Mouse (Mus musculus) frontal cortex, adult (tissue): ENCODE results near the gene Atf1.
A peak's percentile ranks its signal among the peaks of the same experiment; 100 is the strongest.

Experiments used
- ATAC-seq: cut with Nextera tagmentation; 2 replicates; pipeline ENCODE4 v1.9.2; 2017; ENCODE audit warnings: mild to moderate bottlenecking, moderate library complexity, mixed read lengths; ENCODE audit not compliant: low TSS enrichment

Atf1 gene

DNA sequence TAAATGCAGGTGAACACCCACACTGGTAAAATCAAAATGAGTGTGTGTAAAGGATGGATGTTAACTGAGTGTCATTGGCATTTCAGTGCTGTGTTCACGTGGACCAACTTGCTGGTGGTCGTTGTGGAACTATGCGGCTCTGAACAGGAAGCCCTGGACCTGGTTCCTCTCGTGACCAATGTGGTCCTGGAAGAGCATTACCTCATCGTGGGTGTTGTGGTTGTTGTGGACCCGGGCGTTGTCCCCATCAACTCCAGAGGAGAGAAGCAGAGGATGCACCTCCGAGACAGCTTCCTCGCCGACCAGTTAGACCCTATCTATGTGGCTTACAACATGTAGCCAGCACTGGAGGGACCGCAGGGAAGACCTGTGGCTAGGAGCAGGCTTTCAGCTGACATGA lies 12.5 kb upstream of the Atf1 start:
- ATAC-seq, result no peak

DNA sequence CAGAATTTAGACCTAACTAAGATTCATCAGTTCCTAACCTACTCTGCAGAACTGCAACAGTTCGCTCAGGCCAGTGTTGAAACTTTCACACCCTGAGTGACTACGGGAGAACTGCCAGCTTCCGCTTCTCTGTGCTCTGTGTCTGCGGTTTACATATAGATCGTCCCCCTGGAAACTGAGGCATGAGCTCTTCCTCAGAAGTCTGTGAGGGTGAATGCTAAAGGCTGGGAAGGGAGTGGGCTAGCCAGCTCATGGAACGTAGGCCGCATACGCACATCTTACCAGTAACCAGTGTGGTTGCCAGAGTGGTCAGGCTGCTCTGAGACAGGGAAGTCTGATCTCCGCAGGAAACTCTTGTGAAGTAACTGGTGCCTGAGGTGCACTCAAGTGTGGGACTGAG lies 11.4 kb upstream of the Atf1 start:
- ATAC-seq, result peak; percentile 17; the same call in 1 of the 2 replicates

DNA sequence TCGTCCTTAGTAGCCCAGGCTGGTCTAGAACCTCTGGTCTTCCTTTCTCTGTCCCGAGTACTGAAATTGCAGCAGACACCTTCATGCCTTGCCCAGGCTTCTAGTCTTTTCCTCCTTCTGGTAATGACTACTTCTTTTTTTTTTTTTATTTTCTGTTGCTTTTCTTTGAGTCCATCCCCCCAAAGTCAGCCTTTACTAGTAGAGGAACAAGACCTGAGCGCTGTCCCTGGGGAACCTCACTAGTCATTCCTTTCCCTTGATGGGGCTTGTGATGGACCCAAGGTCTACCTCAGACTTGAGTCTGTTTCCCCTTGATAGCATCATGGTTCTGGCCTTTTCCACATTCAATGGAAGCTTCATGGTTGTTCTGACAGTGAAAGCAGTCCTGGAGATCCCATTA lies 9.6 kb upstream of the Atf1 start:
- ATAC-seq, result no peak

DNA sequence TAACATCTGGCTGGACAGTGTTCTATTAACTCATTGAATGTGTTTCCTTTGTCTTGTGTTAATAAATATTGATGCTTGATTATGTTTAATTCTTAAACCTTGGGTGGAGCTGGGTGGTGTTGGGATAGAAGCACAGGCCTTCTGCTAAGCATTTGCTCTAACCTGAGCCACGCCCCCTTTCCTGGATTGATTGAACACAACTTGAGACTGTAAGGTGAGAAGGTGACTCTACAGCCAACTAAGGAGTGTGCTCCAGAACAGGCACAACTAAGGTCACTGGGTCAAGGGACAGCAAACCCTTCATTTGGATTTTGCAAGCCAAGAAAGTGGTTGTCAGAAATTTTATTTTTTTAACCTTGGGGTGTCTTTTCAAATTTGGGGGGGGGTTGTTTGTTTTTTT lies 8.2 kb upstream of the Atf1 start:
- ATAC-seq, result no peak

DNA sequence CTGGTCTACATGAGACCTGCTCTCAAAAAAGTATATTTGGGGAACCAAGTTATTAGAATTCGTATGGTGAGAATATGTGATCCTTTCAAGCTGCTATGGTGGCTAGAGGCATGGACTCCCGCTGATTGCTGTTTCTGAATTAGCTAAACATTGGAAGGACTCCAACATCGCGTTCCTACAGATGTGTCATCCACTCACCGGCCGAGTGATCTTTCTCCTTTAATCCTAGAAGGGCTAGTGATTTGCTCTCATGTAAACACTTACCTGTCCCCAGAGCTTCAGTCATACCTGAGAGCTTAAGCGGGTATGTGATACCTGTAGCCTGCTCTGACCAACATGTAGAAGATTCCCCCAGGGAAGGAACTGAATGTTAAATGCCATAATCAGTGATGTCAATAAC lies 6.7 kb upstream of the Atf1 start:
- ATAC-seq, result no peak

DNA sequence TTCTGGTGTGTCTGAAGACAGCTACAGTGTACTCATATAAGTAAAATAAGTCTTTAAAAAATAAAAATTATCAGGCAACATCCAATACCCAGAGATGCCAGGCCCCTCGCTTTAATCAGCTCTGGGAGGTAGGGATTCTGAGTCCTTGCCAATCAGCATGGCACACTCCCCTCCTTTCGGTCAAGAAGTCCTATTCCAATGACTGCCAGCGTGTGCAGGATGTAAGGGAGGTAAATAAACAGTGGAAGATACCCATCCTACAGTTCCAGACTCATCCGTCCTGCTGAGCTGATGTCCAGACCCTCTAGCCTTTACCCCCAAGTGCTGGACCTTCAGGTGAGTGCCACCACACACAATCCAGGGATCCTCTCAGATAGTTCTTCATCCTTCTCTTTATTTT lies 2.2 kb upstream of the Atf1 start:
- no peak for ATAC-seq

DNA sequence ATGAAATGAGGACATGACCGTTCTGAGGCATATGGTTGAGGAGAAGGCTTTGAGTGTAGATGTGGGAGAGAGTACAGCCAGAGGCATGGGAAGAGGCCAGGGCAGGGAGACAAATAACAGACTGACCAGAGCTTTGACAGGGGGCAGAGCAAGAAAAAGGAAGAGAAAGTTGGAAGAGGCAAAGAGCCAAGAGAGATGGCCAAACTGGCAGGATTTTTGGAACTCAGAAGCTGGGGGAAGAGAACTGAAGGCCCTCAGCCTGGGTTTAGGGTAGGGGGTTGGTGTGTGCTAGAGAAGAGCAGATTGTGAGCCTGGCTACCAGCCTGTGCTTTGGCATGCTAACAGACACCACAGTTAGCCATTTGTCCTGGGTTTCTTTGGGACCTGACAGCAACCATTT lies 1.7 kb upstream of the Atf1 start:
- no peak for ATAC-seq

DNA sequence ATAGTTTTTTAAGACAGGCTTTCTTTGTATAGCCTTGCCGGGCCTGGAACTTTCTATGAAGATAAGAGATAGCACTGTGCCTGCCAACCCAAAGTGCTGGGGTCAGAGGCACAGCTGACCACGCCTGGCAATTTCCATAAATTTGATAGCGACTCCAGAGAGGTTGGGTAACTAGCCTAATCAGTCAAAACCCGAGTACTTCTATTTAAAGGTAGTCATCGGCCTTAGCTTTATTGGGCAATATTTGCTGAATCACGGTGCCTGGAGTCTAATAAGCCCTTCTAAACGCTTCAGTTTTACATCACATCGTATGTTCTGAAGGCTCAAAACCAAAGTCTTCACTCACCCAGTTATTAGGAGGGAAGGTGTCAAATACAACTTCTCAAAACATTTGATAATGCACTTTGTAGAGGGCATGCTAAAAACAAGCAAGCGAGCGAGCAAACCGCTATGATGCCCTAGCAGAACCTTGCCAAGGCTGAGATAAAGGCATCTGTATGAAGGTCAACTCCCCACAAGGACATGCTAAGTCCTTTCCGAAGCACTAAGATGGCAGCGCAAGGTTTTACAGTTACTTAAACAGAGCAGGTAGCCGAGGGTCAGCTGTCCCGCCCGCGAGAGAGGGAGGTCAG lies 472 bp upstream of the Atf1 start:
- 0 out of 2 replicates have a peak, but pooled peaks have one; percentile 16 for ATAC-seq

DNA sequence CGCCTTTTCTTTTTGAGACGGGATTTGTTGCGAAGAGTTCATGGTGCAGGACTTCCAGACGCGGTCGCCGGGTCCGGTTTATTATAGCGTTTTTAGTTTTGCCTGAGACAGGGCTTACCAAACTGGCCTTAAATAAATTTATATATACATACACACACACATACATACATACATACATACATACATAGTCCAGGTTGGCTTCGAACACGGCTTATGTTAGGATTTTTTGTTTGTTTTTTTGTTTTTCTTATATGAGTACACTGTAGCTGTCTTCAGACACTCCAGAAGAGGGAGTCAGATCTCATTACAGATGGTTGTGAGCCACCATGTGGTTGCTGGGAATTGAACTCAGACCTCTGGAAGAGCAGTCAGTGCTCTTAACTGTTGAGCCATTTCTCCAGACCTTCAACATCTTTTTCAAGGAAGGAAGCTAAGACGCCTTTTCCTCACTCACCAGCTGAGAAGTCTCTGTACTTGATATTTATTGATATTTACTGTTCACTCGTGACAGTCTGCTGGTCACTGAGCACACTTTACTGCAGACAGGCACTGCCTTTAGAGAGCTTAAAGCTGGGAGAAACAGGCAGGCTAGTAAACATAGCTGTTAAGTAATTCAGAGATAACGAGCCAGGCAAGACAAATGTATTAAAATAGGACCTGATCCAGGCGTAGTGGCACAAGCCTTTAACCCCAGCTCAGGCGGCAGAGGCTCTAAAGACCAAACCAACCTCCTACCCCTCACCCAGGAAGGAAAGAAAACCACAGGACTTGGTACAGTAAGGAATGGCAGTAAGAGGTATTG lies 1.1 kb downstream of the Atf1 start:
- ATAC-seq, result no peak

DNA sequence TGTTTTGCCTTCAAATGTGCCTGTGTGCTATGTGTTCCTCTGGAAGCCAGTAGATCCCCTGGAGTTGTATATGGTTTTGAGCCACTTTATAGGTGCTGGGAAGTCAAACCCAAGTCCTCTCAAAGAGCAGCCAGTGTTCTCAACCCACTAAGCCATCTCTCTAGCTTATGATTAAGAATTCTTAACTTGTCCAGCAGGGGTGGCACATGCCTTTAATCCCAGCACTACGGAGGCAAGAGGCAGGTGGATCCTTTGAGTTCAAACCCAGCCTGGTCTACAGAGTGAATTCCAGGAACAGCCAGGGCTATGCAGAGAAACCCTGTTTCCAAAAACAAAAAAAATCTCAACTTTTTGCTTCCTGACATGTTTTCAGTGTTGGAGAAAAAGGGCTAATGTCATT lies 3.0 kb downstream of the Atf1 start:
- ATAC-seq, result no peak

DNA sequence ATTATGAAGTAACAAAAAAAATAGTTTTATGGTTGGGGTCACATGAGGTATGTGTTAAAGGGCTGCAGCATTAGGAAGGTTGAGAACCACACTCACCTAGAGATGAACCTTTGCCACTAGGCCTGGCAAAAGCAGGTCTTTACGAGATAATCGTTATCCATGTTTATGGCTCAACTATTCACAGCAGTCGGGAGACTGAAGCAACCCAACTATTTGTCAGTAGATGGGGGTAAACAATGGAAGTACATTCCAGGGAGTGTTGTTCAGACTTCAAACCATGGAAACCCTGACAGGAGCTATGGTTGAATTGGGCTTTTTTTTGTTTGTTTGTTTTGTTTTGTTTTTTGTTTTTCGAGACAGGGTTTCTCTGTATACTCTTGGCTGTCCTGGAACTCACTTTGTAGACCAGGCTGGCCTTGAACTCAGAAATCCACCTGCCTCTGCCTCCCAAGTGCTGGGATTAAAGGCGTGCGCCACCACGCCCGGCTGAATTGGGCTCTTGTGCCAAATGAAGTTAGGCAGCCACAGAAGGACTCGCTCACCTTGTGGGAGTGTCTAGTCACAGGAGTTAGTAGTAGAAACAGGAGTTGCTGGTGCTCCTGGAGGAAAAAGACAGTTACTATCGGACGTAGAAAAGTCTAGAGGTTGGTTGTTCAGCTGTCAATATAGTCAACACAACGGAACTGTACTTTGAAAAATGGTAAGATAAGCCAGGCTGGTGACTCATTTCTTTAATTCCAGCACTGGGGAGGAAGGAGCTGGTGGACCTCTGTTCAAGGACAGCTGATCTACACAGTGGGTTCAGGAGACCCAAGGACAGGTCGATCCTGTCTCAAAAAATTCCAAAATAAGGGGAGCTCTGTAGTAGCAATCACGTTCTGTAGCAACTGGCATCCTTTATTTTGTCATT lies 4.3 kb downstream of the Atf1 start:
- ATAC-seq, result no peak

DNA sequence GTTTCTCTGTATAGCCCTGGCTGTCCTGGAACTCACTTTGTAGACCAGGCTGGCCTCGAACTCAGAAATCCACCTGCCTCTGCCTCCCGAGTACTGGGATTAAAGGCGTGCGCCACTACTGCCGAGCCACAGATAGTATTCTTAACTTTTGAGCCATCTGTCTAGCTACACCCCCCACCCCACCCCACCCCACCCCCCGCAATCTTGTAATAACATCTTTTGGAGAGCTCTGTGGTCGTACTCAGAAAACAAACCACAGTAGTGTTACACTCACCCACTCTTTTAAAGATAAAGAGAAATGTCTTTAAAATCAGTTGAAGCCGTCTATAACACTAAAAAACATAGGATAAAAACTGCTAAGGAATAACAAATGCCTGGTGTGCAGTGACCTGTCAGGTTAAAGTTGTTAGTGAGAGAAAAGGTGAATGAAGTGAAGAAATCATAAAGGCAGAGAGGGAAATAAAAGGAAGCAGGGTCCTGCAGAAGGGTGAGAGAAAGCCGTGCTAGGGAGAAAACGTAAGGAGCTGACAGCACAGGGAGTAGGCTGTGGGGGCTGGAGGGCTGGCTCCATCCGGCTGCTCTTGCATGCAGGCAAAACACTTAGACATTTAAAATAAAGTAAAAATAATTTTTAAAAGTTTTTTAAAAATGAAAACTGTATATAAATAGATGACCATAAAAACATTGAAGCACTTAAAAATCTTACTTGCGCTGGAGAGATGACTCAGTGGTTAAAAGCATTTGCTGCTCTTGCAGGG lies 7.8 kb downstream of the Atf1 start:
- ATAC-seq, result peak; percentile 73

DNA sequence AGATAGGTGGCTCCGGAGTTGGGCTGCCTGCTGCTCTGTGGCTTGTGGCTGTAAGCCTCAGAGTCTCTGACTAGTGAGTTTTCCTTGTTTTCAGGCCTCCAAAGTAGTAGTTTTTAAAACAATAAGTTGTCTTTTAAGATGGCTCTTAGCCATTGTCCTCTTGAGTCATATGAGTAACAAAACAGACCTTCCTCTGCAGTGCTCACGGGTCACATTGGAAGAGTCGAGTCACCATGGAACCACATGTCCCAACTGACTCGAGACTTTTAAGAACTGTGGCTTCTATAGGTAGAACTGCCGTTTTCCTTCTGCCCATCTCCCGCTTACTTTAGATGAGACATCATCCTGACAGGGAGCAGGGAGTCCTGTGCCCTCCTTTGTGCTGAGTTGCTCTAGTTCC lies 9.3 kb downstream of the Atf1 start:
- no peak; the same call in 1 of the 2 replicates for ATAC-seq

DNA sequence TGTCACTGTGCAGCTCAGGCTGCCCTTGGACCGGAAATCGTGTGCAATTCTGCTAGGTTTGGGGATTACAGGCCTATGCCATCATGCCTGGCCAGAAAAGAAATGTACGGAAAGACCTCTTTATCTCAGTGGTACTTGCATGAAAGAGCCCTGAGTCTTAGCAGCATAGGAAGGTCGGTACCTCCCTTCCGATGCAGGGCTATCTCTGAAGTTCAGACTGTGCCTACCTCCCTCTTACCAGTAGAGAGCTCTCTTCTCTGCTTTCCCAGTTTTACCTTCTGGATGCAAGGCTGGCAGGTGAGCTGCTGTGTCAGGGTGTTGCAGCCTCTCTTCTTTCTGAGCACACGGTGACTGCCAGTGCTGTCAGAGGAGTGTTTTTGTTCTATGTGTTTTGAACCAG lies 14.2 kb downstream of the Atf1 start:
- ATAC-seq, result no peak

DNA sequence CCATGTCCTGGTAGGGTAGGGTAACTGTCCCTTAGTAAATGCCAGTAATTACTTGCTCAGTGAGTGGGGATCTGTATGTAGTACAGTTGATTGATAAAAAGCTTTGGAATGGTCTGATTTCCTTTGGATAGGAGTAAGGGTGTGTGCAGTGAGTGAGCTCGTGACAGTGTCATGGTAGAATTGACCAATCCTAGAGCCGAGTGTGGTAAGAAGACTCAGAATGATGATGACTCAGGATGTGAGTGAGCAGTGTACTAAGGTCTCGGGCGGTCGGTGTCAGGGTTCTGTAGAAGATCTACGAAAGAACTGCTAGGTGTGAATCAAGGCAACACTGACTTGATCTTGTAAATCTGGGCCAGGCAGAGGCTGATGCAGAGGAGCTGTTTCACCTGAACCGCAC lies 18.3 kb downstream of the Atf1 start:
- no peak for ATAC-seq

DNA sequence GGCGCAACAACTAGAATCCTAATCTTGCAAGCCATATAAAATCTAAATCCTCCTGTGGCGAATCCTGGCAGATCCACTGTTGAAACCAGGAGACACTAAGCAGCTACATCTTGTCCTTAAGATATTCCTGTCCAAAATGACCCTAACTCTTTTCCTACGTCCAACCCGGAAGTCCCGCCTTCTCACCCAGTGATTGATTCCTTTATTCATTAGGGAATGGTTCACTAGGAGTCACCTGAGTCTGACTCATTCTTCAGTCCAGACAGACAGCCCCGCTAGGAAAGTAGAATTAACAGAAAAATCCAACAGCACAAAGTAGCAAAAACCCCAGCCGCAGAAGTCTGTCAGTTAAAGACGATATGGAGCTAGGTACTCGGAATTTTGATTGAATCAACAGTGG lies 19.7 kb downstream of the Atf1 start:
- ATAC-seq, result no peak

DNA sequence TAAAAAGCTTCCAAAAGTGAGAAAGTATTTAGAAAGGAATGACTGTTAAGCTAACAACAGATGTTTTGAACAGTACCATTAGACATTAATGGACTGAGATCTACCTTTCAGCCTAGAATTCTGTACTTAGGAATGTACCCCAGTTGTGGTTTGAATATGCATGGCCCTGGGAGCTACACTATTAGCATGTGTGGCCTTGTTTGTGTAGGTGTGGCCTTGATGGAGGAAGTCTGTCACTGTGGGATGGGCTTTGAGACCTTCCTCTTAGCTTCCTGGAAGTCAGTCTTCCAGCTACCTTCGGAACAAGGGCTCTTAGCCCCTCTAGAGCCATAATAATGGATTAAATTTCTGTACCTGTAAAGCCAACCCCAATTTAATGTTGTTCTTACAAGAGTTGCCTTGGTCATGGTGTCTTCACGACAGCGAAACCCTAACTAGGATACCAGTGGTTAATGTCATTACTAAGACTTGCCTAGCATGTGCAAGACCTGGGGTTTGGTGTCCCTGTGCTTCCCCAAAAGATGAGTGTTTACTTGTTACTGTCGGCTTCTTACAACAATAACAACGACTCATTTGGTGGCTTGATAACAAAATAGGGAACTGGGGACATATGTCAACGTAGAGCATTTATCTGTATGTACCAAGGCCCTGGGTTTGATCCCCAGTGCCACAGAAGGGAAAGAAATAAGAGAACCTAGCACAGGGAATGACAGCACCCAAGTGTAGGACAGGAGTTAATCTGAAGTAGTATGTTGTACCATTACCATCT lies 21.2 kb downstream of the Atf1 start:
- no peak for ATAC-seq

DNA sequence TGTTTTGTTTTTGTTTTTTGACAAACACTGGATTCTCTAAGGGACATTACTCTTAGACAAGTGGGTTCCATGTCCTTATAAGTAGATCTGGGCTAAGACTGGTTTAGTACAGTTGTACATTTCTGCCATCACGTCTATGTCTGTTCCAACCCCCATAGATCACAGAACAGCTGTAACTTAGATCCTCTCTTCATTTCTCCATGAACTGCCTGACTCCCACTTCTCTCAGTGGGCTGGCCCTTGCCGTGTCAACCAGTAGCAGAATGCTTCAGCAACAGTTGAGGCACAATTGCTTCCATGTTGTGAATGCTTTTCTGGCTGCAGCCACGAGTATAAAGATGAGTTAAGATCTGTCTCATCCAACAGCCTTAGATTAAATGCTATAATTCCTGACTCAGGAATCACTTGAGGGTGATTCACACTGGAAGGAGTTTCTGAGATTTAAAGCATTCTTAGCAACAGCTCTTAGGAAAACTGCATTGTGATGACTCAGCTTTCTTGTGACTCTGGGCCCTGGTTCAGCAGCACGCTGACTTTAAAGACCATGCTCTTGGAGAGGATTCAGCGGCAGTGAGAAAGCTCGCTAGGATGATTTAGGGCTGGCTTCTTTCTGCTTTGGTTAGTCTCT lies 23.6 kb downstream of the Atf1 start:
- ATAC-seq, result peak; percentile 77

DNA sequence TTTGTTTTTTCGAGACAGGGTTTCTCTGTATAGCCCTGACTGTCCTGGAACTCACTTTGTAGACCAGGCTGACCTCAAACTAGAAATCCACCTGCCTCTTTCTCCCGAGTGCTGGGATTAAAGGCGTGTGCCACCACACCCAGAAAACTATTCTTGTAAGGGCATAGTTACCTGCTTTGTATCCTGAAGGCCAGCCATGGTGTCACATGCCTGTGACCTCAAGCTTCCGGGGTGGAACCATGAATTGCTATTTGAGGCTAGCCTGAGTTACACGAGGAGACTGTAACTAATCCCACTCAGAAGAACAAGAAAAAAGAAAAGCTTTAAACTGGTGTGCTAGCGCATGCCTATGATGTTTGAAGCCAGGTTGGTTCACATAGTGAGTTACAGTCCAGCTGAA lies 28.8 kb downstream of the Atf1 start:
- no peak for ATAC-seq

DNA sequence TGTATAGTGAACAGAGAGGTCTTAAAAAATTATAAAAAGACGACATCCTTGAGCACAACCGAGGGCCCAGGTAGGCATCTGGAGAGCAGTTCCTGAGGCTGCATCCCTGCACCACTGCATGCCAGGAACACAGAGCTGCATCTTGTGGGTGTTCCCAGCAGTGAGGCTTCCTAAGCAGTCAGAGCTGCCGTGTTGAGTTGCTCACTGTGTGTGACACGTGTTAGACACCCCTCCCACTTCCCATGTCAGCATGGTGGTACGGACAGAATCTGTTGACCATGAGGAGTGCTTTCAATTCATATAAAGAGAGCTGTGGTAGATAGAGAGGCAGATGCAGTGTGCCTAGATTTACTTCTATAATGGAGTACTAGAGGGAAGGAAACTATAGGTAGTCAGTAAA lies 29.7 kb downstream of the Atf1 start:
- ATAC-seq, result no peak
